Mouse (Mus musculus) urinary bladder, postnatal 25 days (tissue): ENCODE data around the gene Taar2.

Experiments
- DNase-seq: peaks from one replicate; pipeline ENCODE4 v3.0.0; 2022; ENCODE audit warnings: low spot score

Gene Taar2

GRCm38 (mm10) chr10:23938312-23938711 is at the start of gene Taar2:
Taar2 (plus strand) TSS chr10:23938572.
- DNase-seq = no peak

GRCm38 (mm10) chr10:23892987-23893386 is 45.4 kb upstream of the Taar2 start:
- no peak for DNase-seq

- no peak for DNase-seq
These were observed 43.6 kb upstream of the Taar2 start, which contains the start of gene Vnn1 for GRCm38 (mm10) chr10:23894601-23895349. Vnn1 (plus strand) TSS chr10:23894688.

GRCm38 (mm10) chr10:23895376-23895775 is 43.0 kb upstream of the Taar2 start:
- DNase-seq = no peak

- DNase-seq = no peak
These were observed 37.3 kb upstream of the Taar2 start for GRCm38 (mm10) chr10:23901119-23901518.

- DNase-seq = no peak
These were observed 32.7 kb upstream of the Taar2 start for GRCm38 (mm10) chr10:23905661-23906060.

- DNase-seq = no peak
These were observed 18.3 kb upstream of the Taar2 start, which contains the start of gene Taar1 for GRCm38 (mm10) chr10:23920056-23920455. Taar1 (plus strand) TSS chr10:23920356.

GRCm38 (mm10) chr10:23922468-23922867 is 15.9 kb upstream of the Taar2 start:
- DNase-seq = no peak

- DNase-seq = no peak
These were observed 14.4 kb upstream of the Taar2 start for GRCm38 (mm10) chr10:23923941-23924340.

GRCm38 (mm10) chr10:23937613-23938012 is 759 bp upstream of the Taar2 start:
- no peak for DNase-seq

- DNase-seq = no peak
These were observed 4.1 kb downstream of the Taar2 start for GRCm38 (mm10) chr10:23942465-23942864.

GRCm38 (mm10) chr10:23948026-23948425 is 9.7 kb downstream of the Taar2 start:
- DNase-seq = no peak

GRCm38 (mm10) chr10:23949508-23950005 is 11.2 kb downstream of the Taar2 start, which contains the start of gene Taar3:
Taar3 (plus strand) TSS chr10:23949558.
- no peak for DNase-seq

GRCm38 (mm10) chr10:23951714-23952113 is 13.3 kb downstream of the Taar2 start:
- no peak for DNase-seq

- no peak for DNase-seq
These were observed 20.7 kb downstream of the Taar2 start for GRCm38 (mm10) chr10:23959071-23959470.

- no peak for DNase-seq
These were observed 22.1 kb downstream of the Taar2 start, which contains the start of gene Taar4 for GRCm38 (mm10) chr10:23960444-23960915. Taar4 (plus strand) TSS chr10:23960494.

GRCm38 (mm10) chr10:23963444-23963843 is 25.1 kb downstream of the Taar2 start:
- DNase-seq = no peak

- DNase-seq = no peak
These were observed 26.7 kb downstream of the Taar2 start for GRCm38 (mm10) chr10:23964921-23965610.

- no peak for DNase-seq
These were observed 32.3 kb downstream of the Taar2 start, which contains the start of gene Taar5 for GRCm38 (mm10) chr10:23970656-23971165. Taar5 (plus strand) TSS chr10:23970706.

- DNase-seq = no peak
These were observed 32.9 kb downstream of the Taar2 start for GRCm38 (mm10) chr10:23971256-23971655.

- DNase-seq = no peak
These were observed 39.6 kb downstream of the Taar2 start for GRCm38 (mm10) chr10:23977958-23978357.

GRCm38 (mm10) chr10:23978901-23979705 is 40.7 kb downstream of the Taar2 start:
- DNase-seq = peak; percentile 64
